Mouse (Mus musculus) G1E (cell line): ENCODE data around the gene Eya4. TPM values are rescaled to one million over a fixed set of nuclear protein-coding genes. Genes with fewer than 3 reads are reported as not detected.

Source experiments
- ATAC-seq: 2 replicates; pipeline ENCODE4 v1.8.0; 2016; ENCODE audit warnings: mild to moderate bottlenecking; ENCODE audit not compliant: insufficient number of reproducible peaks, poor library complexity, low FRiP score, severe bottlenecking; ENCODE audit errors: extremely low read depth
- DNase-seq: peaks from one replicate; pipeline ENCODE4 v3.0.0; 2012; ENCODE audit warnings: low spot score
- H3K27me3 ChIP-seq: 2 replicates; pipeline ENCODE4 v1.6.1; 2012; ENCODE audit warnings: mild to moderate bottlenecking, low read length, inconsistent platforms; ENCODE audit not compliant: insufficient read depth
- H3K36me3 ChIP-seq: replicated peaks from 2 replicates; pipeline ENCODE3; 2012; ENCODE audit warnings: mild to moderate bottlenecking, inconsistent platforms
- H3K4me1 ChIP-seq: 2 replicates; pipeline ENCODE4 v1.6.1; 2012; ENCODE audit warnings: low read depth, low read length, inconsistent platforms, mixed read lengths; ENCODE audit not compliant: insufficient read depth
- H3K4me3 ChIP-seq: 2 replicates; pipeline ENCODE4 v1.5.1; 2012; ENCODE audit warnings: low read depth, mild to moderate bottlenecking, inconsistent platforms, low read length, moderate library complexity, mixed read lengths
- H3K9me3 ChIP-seq: replicated peaks from 2 replicates; pipeline ENCODE4 v1.6.1; 2012; ENCODE audit warnings: inconsistent platforms
- CTCF ChIP-seq: IDR thresholded peaks from 2 replicates; pipeline ENCODE4 v1.5.1; 2012; ENCODE audit warnings: low read depth, low read length, inconsistent platforms, mixed read lengths
- GATA1 ChIP-seq: IDR thresholded peaks from 2 replicates; pipeline ENCODE4 v1.6.1; 2012; ENCODE audit warnings: borderline replicate concordance, low read length, inconsistent platforms, mixed read lengths
- GATA2 ChIP-seq: IDR thresholded peaks from 2 replicates; pipeline ENCODE4 v1.6.1; 2012; ENCODE audit warnings: low read depth, low read length, inconsistent platforms, borderline replicate concordance
- POLR2AphosphoS5 ChIP-seq: IDR thresholded peaks from 2 replicates; pipeline ENCODE4 v1.6.1; 2012; ENCODE audit warnings: low read depth, low read length, inconsistent platforms; ENCODE audit not compliant: insufficient replicate concordance
- TAL1 ChIP-seq: conservative IDR thresholded peaks from 2 replicates; pipeline ENCODE4 v1.6.1; 2012; ENCODE audit warnings: low read depth, low read length, inconsistent platforms, mixed read lengths
- polyA plus RNA-seq: library from polyadenylated mRNA; stranded (reverse); fragments of >175 nt; gene quantifications from 2 replicates; pipeline ENCODE4 v1.2.3, GENCODE M21; 2012
- total RNA-seq, 2 experiments: library from RNA; stranded (forward) in 1 of 2; stranded (reverse) in 1 of 2; fragments of 200-1000 nt in 1 of 2; fragments of >200 nt in 1 of 2; fragmentation: Nextera tagmentation in 1 of 2; gene quantifications; 2 replicates each; pipeline ENCODE4 v1.2.3; 2014 to 2017

Eya4 gene
- total and polyA plus RNA-seq, 3 experiments = 0.27 TPM; not detected in 2

GRCm38 (mm10) chr10:23076691-23077385 is 273.7 kb downstream of the Eya4 start:
- ATAC-seq = no peak
- TF ChIP-seq GATA2 (no peak), TAL1 (no peak), POLR2AphosphoS5 (no peak), GATA1 (no peak), CTCF (no peak)
- H3K9me3 ChIP-seq = no peaks in the 10 kb centered on the region
- no peak overlapping the region for H3K4me3 ChIP-seq
- H3K4me1 ChIP-seq = no peaks in the 10 kb centered on the region
- DNase-seq = no peak
- H3K36me3 ChIP-seq = no peaks in the 10 kb centered on the region
- no peaks in the 10 kb centered on the region for H3K27me3 ChIP-seq

GRCm38 (mm10) chr10:23073431-23073830 is 277.2 kb downstream of the Eya4 start:
- no peak for DNase-seq
- ATAC-seq = no peak
- Histone ChIP-seq H3K4me3 (no peak overlapping the region), H3K4me1 (no peaks in the 10 kb centered on the region), H3K27me3 (no peaks in the 10 kb centered on the region), H3K36me3 (no peaks in the 10 kb centered on the region), H3K9me3 (no peaks in the 10 kb centered on the region)
- no peak for TF ChIP-seq TAL1

GRCm38 (mm10) chr10:23063637-23064036 is 286.9 kb downstream of the Eya4 start:
- H3K36me3 ChIP-seq = no peaks in the 10 kb centered on the region
- DNase-seq = no peak
- no peaks in the 10 kb centered on the region for H3K27me3 ChIP-seq
- no peaks in the 10 kb centered on the region for H3K9me3 ChIP-seq
- H3K4me3 ChIP-seq = no peak overlapping the region
- ATAC-seq = no peak
- no peaks in the 10 kb centered on the region for H3K4me1 ChIP-seq
- no peak for TF ChIP-seq POLR2AphosphoS5

- Histone ChIP-seq H3K36me3 (no peaks in the 10 kb centered on the region), H3K27me3 (no peaks in the 10 kb centered on the region), H3K4me1 (no peaks in the 10 kb centered on the region), H3K9me3 (no peaks in the 10 kb centered on the region), H3K4me3 (no peak overlapping the region)
- ATAC-seq = no peak
- TF ChIP-seq POLR2AphosphoS5 = no peak
- TF ChIP-seq TAL1 = no peak
- TF ChIP-seq GATA2 = no peak
- TF ChIP-seq GATA1 = no peak
- TF ChIP-seq CTCF = no peak
- DNase-seq = no peak
Observed at GRCm38 (mm10) chr10:23062719-23063118, 287.9 kb downstream of the Eya4 start.

DNA sequence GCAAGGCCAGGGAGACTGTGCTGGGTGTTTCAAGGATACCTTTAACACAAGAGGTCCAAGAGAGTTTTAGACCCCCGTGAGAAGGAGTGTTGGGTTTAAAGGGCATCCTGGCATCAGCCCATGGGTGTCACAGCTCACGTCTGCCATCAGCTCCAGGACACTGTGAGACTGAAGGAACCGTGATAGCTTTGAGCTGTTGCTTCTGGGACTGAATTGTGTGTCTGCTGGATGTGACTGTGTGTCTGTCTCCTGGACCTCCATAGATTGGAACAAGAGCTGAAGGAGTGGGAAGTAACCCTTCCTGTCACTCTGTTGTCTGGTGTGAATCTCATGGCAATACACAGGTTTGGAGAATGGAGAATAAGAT is 289.9 kb downstream of the Eya4 start:
- no peak overlapping the region for H3K4me3 ChIP-seq
- DNase-seq (no peak), ATAC-seq (no peak)
- H3K36me3 ChIP-seq = no peaks in the 10 kb centered on the region
- H3K27me3 ChIP-seq = no peaks in the 10 kb centered on the region
- H3K4me1 ChIP-seq = no peaks in the 10 kb centered on the region
- TF ChIP-seq TAL1 = no peak
- no peak for TF ChIP-seq CTCF
- TF ChIP-seq GATA2 = no peak
- no peak for TF ChIP-seq GATA1
- TF ChIP-seq POLR2AphosphoS5 = no peak
- H3K9me3 ChIP-seq = no peaks in the 10 kb centered on the region

GRCm38 (mm10) chr10:23060041-23060693 is 290.4 kb downstream of the Eya4 start:
- H3K9me3 ChIP-seq = no peaks in the 10 kb centered on the region
- DNase-seq (no peak), ATAC-seq (no peak)
- no peaks in the 10 kb centered on the region for H3K36me3 ChIP-seq
- no peaks in the 10 kb centered on the region for H3K27me3 ChIP-seq
- no peaks in the 10 kb centered on the region for H3K4me1 ChIP-seq
- H3K4me3 ChIP-seq = no peak overlapping the region
- TF ChIP-seq CTCF = no peak
- TF ChIP-seq GATA1 = no peak
- no peak for TF ChIP-seq TAL1
- TF ChIP-seq POLR2AphosphoS5 = no peak
